Mouse (Mus musculus) layer of hippocampus, adult 11-12 months (tissue): ENCODE data around the gene Secisbp2.

ENCODE experiments used
- DNase-seq: peaks from one replicate; pipeline ENCODE4 v3.0.0; 2022; ENCODE audit warnings: low spot score

Gene Secisbp2

GRCm38 (mm10) chr13:51732097-51732664 is 80.7 kb downstream of the Secisbp2 start:
- no peak for DNase-seq
